Mouse (Mus musculus) activated CD4-positive, CD25-positive, alpha-beta regulatory T cell, adult 4 months (primary cell): ENCODE measurements around the gene Ankrd13c. TPM values are rescaled to one million over a fixed set of nuclear protein-coding genes. Genes with fewer than 3 reads are reported as not detected.
"Not testable (repeated sequence)": the region's sequence is repeated elsewhere in the genome, so short reads cannot be mapped to it uniquely, and the experiment has no call there.

Experiments used
- ATAC-seq: one replicate; pipeline ENCODE4 v1.8.0; 2017
- polyA plus RNA-seq, 2 experiments: library from polyadenylated mRNA; unstranded; fragments of 100-300 nt; shearing (Covaris generic); gene quantifications; one replicate each; pipeline ENCODE4 v1.2.1; 2017

The Ankrd13c gene
- polyA plus RNA-seq: 10 to 100 TPM; 28.8 to 31.6 TPM

- peak; percentile 91 for ATAC-seq
These were observed at the start of gene Ankrd13c for GRCm38 (mm10) chr3:157946843-157947358. Gene Ankrd13c (plus strand): TSS chr3:157947239.

GRCm38 (mm10) chr3:157897645-157898044 is 49.4 kb upstream of the Ankrd13c start:
- ATAC-seq: no peak

GRCm38 (mm10) chr3:157899986-157900385 is 47.1 kb upstream of the Ankrd13c start:
- no peak for ATAC-seq

GRCm38 (mm10) chr3:157901721-157902120 is 45.3 kb upstream of the Ankrd13c start:
- ATAC-seq: no peak

GRCm38 (mm10) chr3:157908166-157908565 is 38.9 kb upstream of the Ankrd13c start:
- no peak for ATAC-seq

- ATAC-seq: no peak
These were observed 36.8 kb upstream of the Ankrd13c start for GRCm38 (mm10) chr3:157910262-157910661.

GRCm38 (mm10) chr3:157912155-157912554 is 34.9 kb upstream of the Ankrd13c start:
- ATAC-seq: no peak

- no peak for ATAC-seq
These were observed 30.7 kb upstream of the Ankrd13c start for GRCm38 (mm10) chr3:157916336-157916735.

GRCm38 (mm10) chr3:157921376-157921775 is 25.7 kb upstream of the Ankrd13c start:
- ATAC-seq: no peak

GRCm38 (mm10) chr3:157923268-157923835 is 23.7 kb upstream of the Ankrd13c start:
- no peak for ATAC-seq

- ATAC-seq: peak; percentile 88
These were observed 22.2 kb upstream of the Ankrd13c start, which contains the start of gene Cth for GRCm38 (mm10) chr3:157924692-157925328. Gene Cth (minus strand): TSS chr3:157925077.

- no peak for ATAC-seq
These were observed 21.1 kb upstream of the Ankrd13c start for GRCm38 (mm10) chr3:157925706-157926510.

- no peak for ATAC-seq
These were observed 20.3 kb upstream of the Ankrd13c start for GRCm38 (mm10) chr3:157926761-157927160.

GRCm38 (mm10) chr3:157928731-157929130 is 18.3 kb upstream of the Ankrd13c start:
- ATAC-seq: no peak

GRCm38 (mm10) chr3:157929417-157929816 is 17.6 kb upstream of the Ankrd13c start:
- no peak for ATAC-seq

GRCm38 (mm10) chr3:157931592-157931991 is 15.4 kb upstream of the Ankrd13c start:
- ATAC-seq: no peak

GRCm38 (mm10) chr3:157932074-157932473 is 15.0 kb upstream of the Ankrd13c start:
- ATAC-seq: no peak

- ATAC-seq: not testable (repeated sequence)
These were observed 13.8 kb upstream of the Ankrd13c start for GRCm38 (mm10) chr3:157933223-157933622.

- no peak for ATAC-seq
These were observed 12.7 kb upstream of the Ankrd13c start for GRCm38 (mm10) chr3:157934301-157934823.

- ATAC-seq: peak; percentile 71
These were observed 8.5 kb upstream of the Ankrd13c start for GRCm38 (mm10) chr3:157938585-157938984.

- peak; percentile 37 for ATAC-seq
These were observed 593 bp downstream of the Ankrd13c start for GRCm38 (mm10) chr3:157947383-157948280.

- no peak for ATAC-seq
These were observed 5.7 kb downstream of the Ankrd13c start for GRCm38 (mm10) chr3:157952716-157953115.
